Mouse (Mus musculus) midbrain, postnatal 0 days (tissue): ENCODE results near the gene Setd4. TPM values are rescaled to one million over a fixed set of nuclear protein-coding genes. Genes with fewer than 3 reads are reported as not detected.

Experiments
- ATAC-seq: fragments of 200-750 bp; cut with Nextera tagmentation; 2 replicates; pipeline ENCODE4 v1.8.0; 2017; ENCODE audit warnings: moderate number of reproducible peaks, mild to moderate bottlenecking, moderate TSS enrichment, moderate library complexity; ENCODE audit not compliant: low FRiP score
- DNase-seq: peaks from one replicate; pipeline ENCODE4 v3.0.0-alpha.2; 2015; ENCODE audit warnings: low spot score
- H3K27ac ChIP-seq: fragments of 300-500 bp; sonication (generic); 2 replicates; pipeline ENCODE4 v1.5.1; 2014; ENCODE audit warnings: low read depth, mild to moderate bottlenecking, low read length, mixed read lengths
- H3K27me3 ChIP-seq: fragments of 300-500 bp; sonication (generic); 2 replicates; pipeline ENCODE4 v1.6.1; 2014; ENCODE audit warnings: low read length, control low read depth, mixed read lengths; ENCODE audit not compliant: insufficient read depth
- H3K36me3 ChIP-seq: fragments of 300-500 bp; sonication (generic); 2 replicates; pipeline ENCODE4 v1.6.1; 2014; ENCODE audit warnings: low read length, control low read depth, mixed read lengths; ENCODE audit not compliant: insufficient read depth
- H3K4me1 ChIP-seq: fragments of 300-500 bp; sonication (generic); 2 replicates; pipeline ENCODE4 v1.6.1; 2014; ENCODE audit warnings: mild to moderate bottlenecking, control low read depth, antibody characterized with exemption, low read length, mixed read lengths; ENCODE audit not compliant: insufficient read depth
- H3K4me2 ChIP-seq: fragments of 300-500 bp; sonication (generic); 2 replicates; pipeline ENCODE4 v1.6.1; 2014; ENCODE audit warnings: low read depth, mild to moderate bottlenecking, low read length, mixed read lengths; ENCODE audit not compliant: poor library complexity, severe bottlenecking
- H3K4me3 ChIP-seq: fragments of 300-500 bp; sonication (generic); 2 replicates; pipeline ENCODE4 v1.5.1; 2014; ENCODE audit warnings: low read depth, mild to moderate bottlenecking, low read length, moderate library complexity
- H3K9ac ChIP-seq: fragments of 300-500 bp; sonication (generic); replicated peaks from 2 replicates; pipeline ENCODE4 v1.6.1; 2014; ENCODE audit warnings: mild to moderate bottlenecking, low read length, moderate library complexity, mixed read lengths; ENCODE audit not compliant: poor library complexity, severe bottlenecking
- H3K9me3 ChIP-seq: fragments of 300-500 bp; sonication (generic); 2 replicates; pipeline ENCODE4 v1.6.1; 2016; ENCODE audit warnings: low read length, control low read depth
- CTCF ChIP-seq: IDR thresholded peaks from 2 replicates; pipeline ENCODE4 v1.5.1; 2016; ENCODE audit warnings: antibody characterized with exemption, mild to moderate bottlenecking
- WGBS: fragments of 180-500 bp; shearing (Covaris S2); extraction: QIAGEN DNeasy Blood & Tissue Kit; methylation state at CpG from one replicate; pipeline ENCODE4 v1.1.7; 2014; 5-methylcytosine and 5-hydroxymethylcytosine counted together
- polyA plus RNA-seq: library from polyadenylated mRNA; unstranded; fragments of >200 nt; fragmentation: Nextera tagmentation; extraction: Ambion mirVana; gene quantifications from 2 replicates; pipeline ENCODE4 v1.2.1, GENCODE M21; 2015
- total RNA-seq: library from RNA; depleted of rRNA; stranded (reverse); fragments of >200 nt; gene quantifications from 2 replicates; pipeline ENCODE4 v1.2.3, GENCODE M21; 2014

Gene Setd4
- total and polyA plus RNA-seq, 2 experiments from 2014 or later, result 14.9 to 20.3 TPM

- no peak overlapping the region for H3K9ac ChIP-seq
- no peak overlapping the region for H3K4me3 ChIP-seq
- DNase-seq (no peak), ATAC-seq (no peak)
- WGBS, result 96% methylated on average over 15 of the region's 15 CpGs
- no peaks in the 10 kb centered on the region for H3K9me3 ChIP-seq
- no peaks in the 10 kb centered on the region for H3K27me3 ChIP-seq
- no peaks in the 10 kb centered on the region for H3K4me1 ChIP-seq
- H3K36me3 ChIP-seq, result peaks cover 41% of the 10 kb centered on the region
- TF ChIP-seq CTCF, result no peak
- H3K27ac ChIP-seq, result no peak overlapping the region
- no peak overlapping the region for H3K4me2 ChIP-seq
Observed at GRCm38 (mm10) chr16:93590915-93591314, 12.9 kb downstream of the Setd4 start.

- no peak overlapping the region for H3K4me2 ChIP-seq
- WGBS, result 56% methylated on average over 4 of the region's 4 CpGs
- H3K9me3 ChIP-seq, result no peaks in the 10 kb centered on the region
- no peak overlapping the region for H3K4me3 ChIP-seq
- TF ChIP-seq CTCF, result no peak
- ATAC-seq (no peak), DNase-seq (no peak)
- no peak overlapping the region for H3K27ac ChIP-seq
- no peaks in the 10 kb centered on the region for H3K27me3 ChIP-seq
- H3K36me3 ChIP-seq, result peaks cover 49% of the 10 kb centered on the region
- no peak overlapping the region for H3K9ac ChIP-seq
- H3K4me1 ChIP-seq, result no peaks in the 10 kb centered on the region
Observed at GRCm38 (mm10) chr16:93588281-93588680, 15.6 kb downstream of the Setd4 start.

- H3K9me3 ChIP-seq, result no peaks in the 10 kb centered on the region
- DNase-seq (no peak), ATAC-seq (no peak)
- H3K27ac ChIP-seq, result no peak overlapping the region
- no peak overlapping the region for H3K4me2 ChIP-seq
- TF ChIP-seq CTCF, result no peak
- H3K4me3 ChIP-seq, result no peak overlapping the region
- H3K27me3 ChIP-seq, result no peaks in the 10 kb centered on the region
- peaks cover 41% of the 10 kb centered on the region for H3K36me3 ChIP-seq
- WGBS, result 70% methylated on average over 8 of the region's 8 CpGs
- no peaks in the 10 kb centered on the region for H3K4me1 ChIP-seq
- H3K9ac ChIP-seq, result no peak overlapping the region
Observed at GRCm38 (mm10) chr16:93586382-93586781, 17.5 kb downstream of the Setd4 start.

GRCm38 (mm10) chr16:93585703-93586205, 18.1 kb downstream of the Setd4 start:
- DNase-seq, result no peak
- Histone ChIP-seq H3K36me3 (peaks cover 35% of the 10 kb centered on the region), H3K9ac (no peak overlapping the region), H3K4me3 (no peak overlapping the region), H3K27ac (no peak overlapping the region), H3K27me3 (no peaks in the 10 kb centered on the region), H3K4me2 (no peak overlapping the region), H3K9me3 (no peaks in the 10 kb centered on the region), H3K4me1 (no peaks in the 10 kb centered on the region)
- WGBS, result 85% methylated on average over 9 of the region's 9 CpGs
- TF ChIP-seq CTCF, result no peak
- no peak for ATAC-seq

DNA sequence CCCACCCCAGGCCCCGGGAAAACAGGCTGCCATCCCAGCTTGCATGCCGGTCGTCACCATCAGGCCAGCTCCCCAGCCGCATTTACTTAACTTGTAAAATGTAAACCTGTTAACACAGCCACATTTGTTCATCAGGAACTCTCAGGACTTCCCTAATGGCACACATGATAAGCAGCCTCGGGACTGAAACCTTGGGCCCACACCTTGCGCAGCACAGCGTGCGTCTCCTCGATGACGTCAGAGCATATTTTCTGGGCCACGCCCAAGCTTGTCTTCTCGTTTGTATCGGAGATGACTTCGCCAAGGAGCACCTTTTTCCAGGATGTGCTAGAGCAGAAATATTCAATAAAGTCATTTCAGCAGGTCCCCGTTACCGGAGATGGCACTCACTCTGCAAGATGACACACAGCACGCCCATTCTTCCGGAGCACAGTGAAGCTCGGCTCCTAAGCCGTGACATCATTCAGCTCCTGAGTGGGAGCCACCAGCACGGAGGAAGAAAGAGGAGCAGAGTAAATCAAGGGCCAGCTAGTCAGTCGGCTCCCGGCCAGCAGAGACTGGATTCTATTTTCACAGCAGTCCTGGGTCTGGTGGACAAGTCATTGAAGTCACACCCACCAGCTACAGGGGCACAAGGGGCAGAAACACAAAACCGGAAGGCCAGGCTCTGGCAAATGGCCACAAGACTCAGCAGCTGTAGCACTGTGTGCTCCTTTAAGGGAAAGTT, 18.7 kb downstream of the Setd4 start:
- Histone ChIP-seq H3K4me3 (no peak overlapping the region), H3K36me3 (peaks cover 29% of the 10 kb centered on the region), H3K4me2 (no peak overlapping the region), H3K27me3 (no peaks in the 10 kb centered on the region), H3K27ac (no peak overlapping the region), H3K9ac (no peak overlapping the region), H3K9me3 (no peaks in the 10 kb centered on the region), H3K4me1 (no peaks in the 10 kb centered on the region)
- DNase-seq (no peak), ATAC-seq (no peak)
- TF ChIP-seq CTCF, result no peak
- WGBS, result 95% methylated on average over 24 of the region's 24 CpGs

- WGBS, result 64% methylated on average over 6 of the region's 6 CpGs
- Histone ChIP-seq H3K4me1 (no peaks in the 10 kb centered on the region), H3K27me3 (no peaks in the 10 kb centered on the region), H3K36me3 (peaks cover 16% of the 10 kb centered on the region; the same call in 1 of the 2 replicates), H3K4me3 (no peak overlapping the region), H3K9ac (no peak overlapping the region), H3K27ac (no peak overlapping the region), H3K4me2 (no peak overlapping the region), H3K9me3 (no peaks in the 10 kb centered on the region)
- DNase-seq (peak; percentile 19), ATAC-seq (no peak)
- TF ChIP-seq CTCF, result no peak
Observed at GRCm38 (mm10) chr16:93581125-93581524, 22.7 kb downstream of the Setd4 start.
